Mouse (Mus musculus) c-Kit-positive CD71-positive TER-119-positive erythroid progenitor cells, embryonic 14.5 days (primary cell): ENCODE measurements around the gene Trim63.
"Not testable (repeated sequence)": the region's sequence is repeated elsewhere in the genome, so short reads cannot be mapped to it uniquely, and the experiment has no call there.

Experiments used
- DNase-seq: peaks from one replicate; pipeline ENCODE4 v3.0.0-alpha.2; 2013; ENCODE audit warnings: low spot score

The Trim63 gene

GRCm38 (mm10) chr4:134314876-134315275 lies at the start of gene Trim63:
TSS of gene Trim63 (plus strand) at chr4:134315120.
- no peak for DNase-seq

- no peak for DNase-seq
Measured at GRCm38 (mm10) chr4:134265860-134266585, 48.9 kb upstream of the Trim63 start.

GRCm38 (mm10) chr4:134268102-134268655 lies 46.7 kb upstream of the Trim63 start:
- no peak for DNase-seq

GRCm38 (mm10) chr4:134269622-134270021 lies 45.3 kb upstream of the Trim63 start:
- not testable (repeated sequence) for DNase-seq

GRCm38 (mm10) chr4:134271979-134272378 lies 42.9 kb upstream of the Trim63 start:
- DNase-seq, result no peak

- no peak for DNase-seq
Measured at GRCm38 (mm10) chr4:134272731-134273416, 42.0 kb upstream of the Trim63 start.

- DNase-seq, result peak; percentile 86
Measured at GRCm38 (mm10) chr4:134273417-134274345, 41.2 kb upstream of the Trim63 start.

GRCm38 (mm10) chr4:134284942-134285341 lies 30.0 kb upstream of the Trim63 start:
- peak; percentile 84 for DNase-seq

GRCm38 (mm10) chr4:134286226-134287167 lies 28.4 kb upstream of the Trim63 start:
- DNase-seq, result peak; percentile 29

GRCm38 (mm10) chr4:134287168-134287564 lies 27.8 kb upstream of the Trim63 start:
- DNase-seq, result peak; percentile 85

GRCm38 (mm10) chr4:134287575-134288025 lies 27.3 kb upstream of the Trim63 start, which contains the start of gene Pdik1l:
TSS of gene Pdik1l (minus strand) at chr4:134287895.
- DNase-seq, result peak; percentile 76

- no peak for DNase-seq
Measured at GRCm38 (mm10) chr4:134288397-134289256, 26.3 kb upstream of the Trim63 start.

- peak; percentile 79 for DNase-seq
Measured at GRCm38 (mm10) chr4:134292067-134292466, 22.9 kb upstream of the Trim63 start.

- DNase-seq, result no peak
Measured at GRCm38 (mm10) chr4:134293061-134293691, 21.7 kb upstream of the Trim63 start.

- no peak for DNase-seq
Measured at GRCm38 (mm10) chr4:134293692-134294163, 21.2 kb upstream of the Trim63 start.

- not testable (repeated sequence) for DNase-seq
Measured at GRCm38 (mm10) chr4:134296096-134296495, 18.8 kb upstream of the Trim63 start.

GRCm38 (mm10) chr4:134296523-134296922 lies 18.4 kb upstream of the Trim63 start:
- no peak for DNase-seq

- DNase-seq, result no peak
Measured at GRCm38 (mm10) chr4:134297369-134297768, 17.6 kb upstream of the Trim63 start.
